Mouse (Mus musculus): ENCODE data around the gene Stard10.

GRCm38 (mm10) chr7:101367901-101368852, 51.3 kb downstream of the Stard10 start:
- TF ChIP-seq POLR2A (IDR thresholded peaks at IDR 0.05; ENCODE audit: control insufficient read depth, low read depth, low read length), result no peak
- no peak for TF ChIP-seq CTCF (IDR thresholded peaks at IDR 0.05; ENCODE audit: control insufficient read depth, insufficient read depth, insufficient replicate concordance, low read depth, low read length)
